Mouse (Mus musculus) brown adipose tissue, adult 24 weeks (tissue): ENCODE measurements at regions not wholly inside any gene's neighbourhood (a gene's known extent, or its start where the extent isn't known, plus 50 kb on each side); places are given as distances from the start of the nearest gene placed in this dataset.

Source experiments
- H3K27ac ChIP-seq: fragments of 200-500 bp; replicated peaks from 2 replicates; pipeline ENCODE4 v1.5.1; 2012; ENCODE audit warnings: low read depth, mild to moderate bottlenecking, low read length
- H3K4me1 ChIP-seq: fragments of 200-500 bp; 2 replicates; pipeline ENCODE4 v1.6.1; 2012; ENCODE audit warnings: low read length, mixed read lengths; ENCODE audit not compliant: control insufficient read depth, insufficient read depth, insufficient read length
- H3K4me3 ChIP-seq: fragments of 200-500 bp; 2 replicates; pipeline ENCODE4 v1.5.1; 2012; ENCODE audit warnings: low read depth, mild to moderate bottlenecking, low read length, moderate library complexity; ENCODE audit not compliant: insufficient read depth

DNA sequence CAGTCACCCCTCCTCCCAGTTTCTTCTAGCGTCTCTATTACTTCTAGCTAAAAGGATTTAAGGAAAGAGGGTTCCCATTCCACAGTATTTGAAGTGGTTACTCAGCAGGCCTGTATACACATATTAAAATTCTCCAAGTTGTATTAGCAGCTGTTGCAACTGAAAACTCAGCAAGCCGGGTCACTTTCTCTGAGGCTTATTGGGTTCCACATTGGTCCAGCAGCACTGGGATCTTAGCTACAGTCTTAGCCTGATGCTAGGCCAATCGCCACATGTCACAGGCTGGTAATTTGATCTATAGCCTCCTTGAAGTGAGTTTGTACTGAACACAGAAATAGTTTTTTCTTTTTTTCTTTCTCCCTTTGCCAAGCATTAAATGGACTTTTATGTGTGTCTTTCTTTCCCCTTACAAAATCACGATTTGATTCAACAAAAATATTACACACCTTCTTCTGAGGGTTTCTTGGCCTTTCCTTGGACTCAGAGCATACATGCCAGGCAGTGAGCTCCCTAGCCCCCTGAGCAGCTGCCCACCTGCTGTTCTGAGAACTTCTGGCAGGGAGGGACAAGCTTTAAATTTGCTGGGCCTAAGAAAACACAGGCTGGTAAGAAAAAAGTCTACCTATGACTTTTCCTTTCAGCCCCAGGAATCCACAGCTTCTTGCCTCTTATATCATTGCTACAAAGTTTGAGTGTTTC is 297.3 kb downstream of the Kcnrg start:
- Histone ChIP-seq H3K4me1 (no peaks in the 10 kb centered on the region), H3K4me3 (no peak overlapping the region), H3K27ac (no peak overlapping the region)

DNA sequence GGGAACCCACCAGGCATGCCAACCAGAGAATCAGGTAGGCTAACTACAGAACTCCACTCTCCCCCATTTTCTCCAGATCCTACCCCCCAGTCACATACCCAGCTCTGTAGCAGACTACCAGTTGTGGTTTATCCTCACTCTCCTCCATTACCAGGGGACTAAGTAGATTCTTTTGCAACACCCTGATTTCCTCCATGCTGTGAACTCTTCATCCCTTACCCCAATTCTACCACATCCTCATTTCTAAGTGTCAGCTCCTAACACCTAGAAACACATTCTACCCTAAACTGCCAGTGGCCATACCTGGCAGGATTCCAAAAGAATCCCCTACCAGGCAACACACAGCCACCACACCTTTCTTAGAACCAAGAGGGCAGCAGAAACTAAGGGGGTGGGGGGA is 310.9 kb downstream of the Kcnrg start:
- Histone ChIP-seq H3K4me3 (no peak overlapping the region), H3K4me1 (no peaks in the 10 kb centered on the region), H3K27ac (no peak overlapping the region)

DNA sequence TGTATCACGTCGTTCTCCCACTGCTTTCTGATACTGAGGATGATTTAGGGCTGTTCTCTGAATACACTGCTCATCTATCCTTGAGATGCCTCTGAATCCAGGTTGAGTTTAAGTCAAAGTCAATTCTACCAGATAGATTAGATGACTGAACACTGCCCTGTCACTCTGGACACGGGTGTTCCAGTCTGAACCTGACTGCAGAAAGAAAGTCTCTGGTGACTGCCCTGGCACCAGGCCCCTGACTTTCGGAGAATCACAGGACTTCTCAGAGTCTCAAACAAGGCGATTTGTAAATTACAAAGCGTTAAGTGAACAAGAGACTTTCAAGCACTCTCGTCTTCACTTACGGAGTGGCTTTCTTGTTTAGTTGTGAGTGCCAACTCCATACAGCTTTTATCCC is 324.6 kb downstream of the Kcnrg start:
- Histone ChIP-seq H3K4me1 (no peaks in the 10 kb centered on the region), H3K27ac (no peak overlapping the region), H3K4me3 (no peak overlapping the region)

- Histone ChIP-seq H3K4me1 (no peaks in the 10 kb centered on the region), H3K27ac (no peak overlapping the region), H3K4me3 (no peak overlapping the region)
Measured at GRCm38 (mm10) chr14:61941682-61942081, 334.4 kb downstream of the Kcnrg start.

- Histone ChIP-seq H3K27ac (no peak overlapping the region), H3K4me1 (no peaks in the 10 kb centered on the region), H3K4me3 (no peak overlapping the region)
Measured at GRCm38 (mm10) chr14:61945659-61946058, 338.4 kb downstream of the Kcnrg start.

DNA sequence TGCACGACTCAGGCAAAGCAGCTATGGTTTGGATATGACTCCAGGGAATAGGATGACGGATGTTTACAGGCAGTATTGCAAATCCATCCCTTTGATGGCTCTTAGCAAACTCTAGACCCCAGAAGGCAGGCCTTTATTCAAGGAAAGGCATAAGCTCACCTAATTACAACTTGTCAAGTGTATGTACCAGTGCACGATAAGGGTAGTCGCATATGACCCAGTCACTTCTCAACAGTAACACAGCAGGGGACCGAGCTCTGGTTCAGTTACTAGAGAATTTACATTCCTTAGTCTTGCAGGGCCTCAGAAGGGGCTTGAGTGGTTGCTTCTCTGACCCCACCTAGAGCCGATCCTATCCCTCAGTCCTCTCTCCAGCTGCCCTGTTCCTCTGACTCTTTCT is 342.2 kb downstream of the Kcnrg start:
- H3K4me1 ChIP-seq: no peaks in the 10 kb centered on the region
- no peak overlapping the region for H3K27ac ChIP-seq

DNA sequence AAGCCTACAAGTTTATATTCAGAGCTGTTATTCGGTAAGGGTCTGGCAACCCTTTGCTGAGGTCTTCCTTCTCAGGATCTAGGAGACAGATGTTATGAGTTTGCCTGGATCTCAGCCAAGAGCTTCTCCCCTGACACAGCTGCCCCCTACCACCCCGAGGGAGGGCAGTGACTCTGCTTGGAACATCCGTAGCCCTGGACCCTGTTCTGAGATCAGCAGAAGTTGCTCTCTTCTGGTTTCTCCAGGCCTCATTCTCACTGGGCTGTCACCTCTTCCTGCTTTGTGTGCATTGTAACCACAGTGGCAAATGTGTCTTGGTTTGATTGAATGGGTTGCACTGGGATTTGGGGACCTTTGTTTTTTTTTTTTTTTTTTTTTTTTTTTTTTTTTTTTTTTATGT is 342.4 kb upstream of the Rnaseh2b start:
- Histone ChIP-seq H3K4me3 (no peak overlapping the region), H3K27ac (no peak overlapping the region), H3K4me1 (no peaks in the 10 kb centered on the region)

More for the DNA sequence above, 342.2 kb downstream of the Kcnrg start:
- no peak overlapping the region for H3K4me3 ChIP-seq

- Histone ChIP-seq H3K27ac (no peak overlapping the region), H3K4me1 (no peaks in the 10 kb centered on the region), H3K4me3 (no peak overlapping the region)
Measured at GRCm38 (mm10) chr14:61953029-61953428, 339.4 kb upstream of the Rnaseh2b start.

GRCm38 (mm10) chr14:61955416-61955815 is 337.0 kb upstream of the Rnaseh2b start:
- Histone ChIP-seq H3K27ac (no peak overlapping the region), H3K4me3 (no peak overlapping the region), H3K4me1 (no peaks in the 10 kb centered on the region)

DNA sequence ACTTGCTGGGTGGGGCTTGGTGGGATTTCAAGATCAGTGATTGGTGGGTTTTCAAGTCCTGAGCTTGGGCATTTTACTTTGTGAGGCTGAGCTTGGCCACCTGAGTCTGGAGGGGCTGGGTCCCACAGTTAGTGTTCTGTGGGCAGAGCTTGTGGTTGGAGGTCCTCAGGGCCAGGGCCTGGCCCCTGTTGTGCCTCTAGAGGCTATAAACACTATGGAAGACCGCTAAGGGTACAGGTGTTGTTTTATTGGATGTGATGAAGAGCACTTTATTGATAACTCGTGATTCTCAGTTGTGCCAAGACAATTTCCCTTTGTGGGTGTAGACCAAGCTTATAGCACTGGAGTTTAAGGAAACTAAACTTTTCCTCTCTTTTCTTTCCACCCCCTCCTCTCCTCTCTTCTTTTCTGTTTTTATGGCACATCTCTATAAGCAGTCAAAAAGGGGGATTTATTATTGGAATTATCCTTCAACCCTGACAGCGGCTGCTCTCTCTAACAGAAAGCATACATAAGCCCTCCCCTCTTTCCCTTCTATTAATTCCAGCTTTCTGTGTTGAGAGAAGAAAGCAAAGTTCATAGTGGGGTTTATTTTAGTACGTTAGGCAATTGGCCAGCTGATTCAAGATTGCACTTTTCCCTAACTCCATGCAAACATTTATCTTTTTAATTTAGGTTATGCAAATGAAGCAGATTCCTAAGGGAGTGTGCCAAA is 332.0 kb upstream of the Rnaseh2b start:
- H3K4me3 ChIP-seq: no peak overlapping the region
- no peaks in the 10 kb centered on the region for H3K4me1 ChIP-seq
- H3K27ac ChIP-seq: no peak overlapping the region

- no peak overlapping the region for H3K27ac ChIP-seq
- H3K4me3 ChIP-seq: no peak overlapping the region
- peaks cover 3% of the 10 kb centered on the region; the same call in 1 of the 2 replicates for H3K4me1 ChIP-seq
Measured at GRCm38 (mm10) chr14:61968467-61968866, 323.9 kb upstream of the Rnaseh2b start.

- Histone ChIP-seq H3K4me1 (peaks cover 3% of the 10 kb centered on the region; the same call in 1 of the 2 replicates), H3K27ac (no peak overlapping the region)
Measured at GRCm38 (mm10) chr14:61968957-61969535, 323.3 kb upstream of the Rnaseh2b start.

DNA sequence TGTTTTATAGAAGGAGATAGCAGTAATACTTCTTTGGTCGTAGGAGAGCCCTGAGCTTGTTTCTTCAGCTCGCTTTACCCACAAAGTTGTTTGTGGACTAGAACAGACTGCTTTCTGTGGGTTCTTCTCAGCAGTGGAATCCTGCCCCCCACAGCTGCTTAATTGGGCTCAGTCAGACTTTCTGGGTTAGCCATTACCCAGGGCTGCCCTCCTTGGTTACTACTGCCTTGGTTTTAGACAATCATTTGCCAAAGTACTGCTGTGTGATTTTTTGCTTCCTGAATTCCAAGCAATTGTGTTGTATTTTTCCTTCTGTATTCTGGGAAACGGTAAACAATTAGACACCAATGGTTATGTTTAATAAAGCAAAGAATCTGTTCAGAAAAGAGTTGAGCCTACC is 321.8 kb upstream of the Rnaseh2b start:
- Histone ChIP-seq H3K27ac (no peak overlapping the region), H3K4me1 (peaks cover 3% of the 10 kb centered on the region; the same call in 1 of the 2 replicates), H3K4me3 (no peak overlapping the region)

More at GRCm38 (mm10) chr14:61968957-61969535, 323.3 kb upstream of the Rnaseh2b start:
- H3K4me3 ChIP-seq: no peak overlapping the region

DNA sequence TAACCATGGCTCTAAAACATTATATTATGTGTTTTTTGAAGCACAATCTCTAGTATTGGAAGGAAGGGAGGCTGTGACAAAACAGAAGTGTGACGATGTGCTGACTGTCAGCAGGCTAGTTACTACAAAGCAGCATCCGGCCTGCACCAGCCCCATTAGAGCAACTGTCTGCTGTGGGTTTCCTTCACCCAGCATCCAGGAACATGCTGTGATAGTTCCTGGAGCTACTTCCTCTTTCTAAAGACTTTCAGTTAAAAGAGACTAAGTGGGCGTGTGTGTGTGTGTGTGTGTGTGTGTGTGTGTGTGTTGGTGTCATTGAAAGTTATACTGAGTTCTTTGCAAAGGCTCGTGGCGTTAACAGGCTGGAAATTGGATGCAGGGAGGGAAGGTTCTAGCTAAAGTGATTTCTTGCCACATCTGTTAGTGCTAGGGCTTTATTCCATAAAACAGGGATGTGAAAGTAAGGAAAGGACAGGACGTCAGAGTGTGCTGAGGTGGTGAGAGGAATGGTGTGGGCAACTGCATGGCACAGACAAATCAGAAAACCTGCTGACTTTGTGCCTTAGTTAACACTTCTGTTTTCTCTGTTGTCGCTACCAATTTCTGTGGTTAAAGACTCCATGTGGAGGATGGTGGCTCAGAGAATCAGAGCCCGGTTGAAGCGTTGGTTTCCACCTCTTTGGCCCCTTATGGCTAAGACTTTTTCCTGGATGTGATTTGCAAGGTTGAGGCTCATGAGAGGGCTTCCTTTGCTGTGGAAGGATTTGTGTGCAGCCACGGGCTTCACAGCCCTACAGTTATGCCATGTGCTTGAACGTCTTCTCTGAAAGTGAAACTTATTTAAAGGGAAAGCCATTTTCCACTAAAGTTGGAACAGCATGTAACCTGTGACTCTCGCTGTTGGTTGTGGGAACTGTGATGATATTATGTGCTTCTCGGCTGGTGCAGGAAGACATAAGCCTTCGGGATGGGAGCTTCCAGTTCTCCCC is 321.0 kb upstream of the Rnaseh2b start:
- Histone ChIP-seq H3K4me3 (0 out of 2 replicates have a peak overlapping the region, but pooled peaks have one; percentile 17), H3K27ac (peak overlapping the region; percentile 88), H3K4me1 (peaks cover 3% of the 10 kb centered on the region; the same call in 1 of the 2 replicates)
